Mouse (Mus musculus): ENCODE data around the gene Naa60. TPM values are rescaled to one million over a fixed set of nuclear protein-coding genes. Genes with fewer than 3 reads are reported as not detected.

Naa60 gene
- total and polyA plus RNA-seq, 2 experiments from 2014 or later, result 95.8 to 102 TPM

DNA sequence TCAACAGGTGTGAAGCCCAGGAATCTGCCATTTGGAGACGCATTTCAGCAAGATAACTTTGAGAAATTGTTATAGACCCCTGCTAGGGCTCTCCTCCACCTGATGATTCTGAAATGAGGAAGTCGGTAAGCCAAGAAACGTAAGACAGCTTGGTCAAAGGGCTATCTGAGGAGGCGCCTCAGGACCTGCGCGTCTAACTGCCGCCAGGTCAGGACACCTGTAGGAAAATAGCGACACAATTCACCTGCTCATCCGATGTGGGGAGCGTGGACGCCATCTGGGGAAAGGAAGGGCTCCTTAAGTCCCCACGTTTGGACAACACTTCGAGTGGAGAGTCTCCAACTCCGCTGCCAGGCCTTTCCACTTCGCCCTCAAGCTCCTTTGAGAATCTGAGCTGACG lies 360 bp upstream of the Naa60 start:
- ATAC-seq (ENCODE audit: low FRiP score), result no peak; the same call in 1 of the 2 replicates
- WGBS, result under 1% methylated on average over 16 of the region's 16 CpGs
- no peak for TF ChIP-seq CTCF (IDR thresholded peaks at IDR 0.05)

DNA sequence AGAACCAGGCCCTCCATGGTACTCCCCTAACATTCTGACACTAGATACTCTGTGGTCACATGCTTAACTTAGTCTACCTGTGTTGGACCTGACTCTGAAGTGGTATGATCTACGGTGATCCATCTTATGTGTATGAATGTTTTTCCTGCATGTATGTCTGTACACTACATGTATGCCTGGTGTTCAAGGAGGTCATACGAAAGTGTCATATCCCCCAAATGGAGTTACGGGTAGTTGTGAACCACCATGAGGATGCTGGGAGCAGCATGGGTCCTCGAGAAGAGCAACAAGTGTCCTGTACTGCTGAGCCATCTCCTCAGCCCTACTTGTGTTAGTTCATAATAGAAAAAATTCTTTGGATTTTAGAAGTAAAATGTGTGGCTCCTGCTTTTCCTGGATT lies 4.2 kb downstream of the Naa60 start:
- Histone ChIP-seq H3K36me3 (ENCODE audit: insufficient read depth, low read length) (peaks cover 2% of the 10 kb centered on the region; the same call in 1 of the 2 replicates), H3K27ac (ENCODE audit: low read depth, low read length) (no peak overlapping the region), H3K9ac (replicated peaks; ENCODE audit: low read length, poor library complexity, severe bottlenecking) (no peak overlapping the region), H3K4me3 (ENCODE audit: low read depth, low read length) (no peak overlapping the region), H3K4me1 (ENCODE audit: insufficient read depth, low read length) (peaks cover 4% of the 10 kb centered on the region; the same call in 1 of the 2 replicates), H3K9me3 (ENCODE audit: low read length) (no peaks in the 10 kb centered on the region), H3K27me3 (ENCODE audit: insufficient read depth, low read length) (no peaks in the 10 kb centered on the region), H3K4me2 (ENCODE audit: low read depth, low read length, poor library complexity, severe bottlenecking) (no peak overlapping the region)
- no peak for DNase-seq (ENCODE audit: low spot score)
- ATAC-seq (ENCODE audit: low FRiP score), result no peak
- no peak for TF ChIP-seq CTCF (IDR thresholded peaks at IDR 0.05)
- 98% methylated on average over 4 of the region's 4 CpGs for WGBS

More for the DNA sequence above, 360 bp upstream of the Naa60 start:
- peak overlapping the region; percentile 58 for H3K4me3 ChIP-seq (ENCODE audit: low read depth, low read length)
- H3K4me2 ChIP-seq (ENCODE audit: low read depth, low read length, poor library complexity, severe bottlenecking), result peak overlapping the region; percentile 90
- H3K36me3 ChIP-seq (ENCODE audit: insufficient read depth, low read length), result peaks cover 8% of the 10 kb centered on the region; the same call in 1 of the 2 replicates
- H3K27ac ChIP-seq (ENCODE audit: low read depth, low read length), result 0 out of 2 replicates have a peak overlapping the region, but pooled peaks have one; percentile 38
- DNase-seq (ENCODE audit: low spot score), result no peak
- peaks cover 4% of the 10 kb centered on the region; the same call in 1 of the 2 replicates for H3K4me1 ChIP-seq (ENCODE audit: insufficient read depth, low read length)
- H3K27me3 ChIP-seq (ENCODE audit: insufficient read depth, low read length), result no peaks in the 10 kb centered on the region
- no peaks in the 10 kb centered on the region for H3K9me3 ChIP-seq (ENCODE audit: low read length)
- H3K9ac ChIP-seq (replicated peaks; ENCODE audit: low read length, poor library complexity, severe bottlenecking), result peak overlapping the region; percentile 66

DNA sequence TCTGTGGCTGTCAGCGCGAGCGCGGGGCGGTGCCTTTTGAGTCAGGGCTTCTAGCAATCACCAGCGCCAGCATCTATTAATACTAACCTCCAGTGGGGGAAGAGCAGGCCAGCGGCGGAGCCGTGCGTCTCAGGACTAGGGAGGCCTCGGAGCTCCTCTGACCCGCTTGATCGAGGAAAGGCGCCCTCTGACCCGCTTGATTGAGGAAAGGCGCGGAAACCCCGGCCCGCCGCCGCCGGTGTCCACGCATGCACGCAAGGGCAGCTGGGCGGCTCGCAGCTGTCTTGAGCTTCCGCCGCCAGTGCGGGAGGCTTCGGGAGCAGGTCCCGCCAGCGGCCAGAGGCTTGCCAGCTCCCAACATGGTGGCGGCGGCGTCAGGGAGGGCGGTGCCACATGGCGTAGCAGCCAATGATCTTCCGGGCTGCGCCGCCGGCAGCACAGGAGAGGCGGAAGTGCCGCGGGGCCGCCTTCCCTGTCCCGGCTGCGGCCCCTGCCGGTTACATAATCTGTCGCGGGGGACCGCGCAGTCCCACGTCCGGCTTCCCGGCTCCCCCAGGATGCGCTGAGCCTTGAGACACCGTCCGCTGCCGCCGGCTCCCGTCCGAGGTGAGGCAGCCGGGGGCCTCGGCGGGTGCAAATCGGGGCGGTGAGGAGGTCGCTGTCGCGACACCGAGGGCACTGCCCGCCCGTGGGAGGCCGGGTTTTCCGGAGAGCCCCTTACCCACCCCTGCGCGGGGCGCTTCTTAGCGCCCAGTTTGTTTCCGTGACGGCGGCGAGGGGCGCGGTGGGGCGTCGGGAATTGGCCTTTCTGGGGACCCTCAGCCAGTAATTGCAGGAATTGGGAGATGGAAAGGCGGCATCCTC lies 12.3 kb downstream of the Naa60 start, which contains the start of the genes Zfp597 and Gm20695:
Zfp597 (minus strand) TSS at position 361 of the 864 bp plus-strand sequence.
Gm20695 (plus strand) TSS at position 448 of the 864 bp plus-strand sequence.
- ATAC-seq (ENCODE audit: low FRiP score) (peak; percentile 98), DNase-seq (ENCODE audit: low spot score) (peak; percentile 96)
- Histone ChIP-seq H3K36me3 (ENCODE audit: insufficient read depth, low read length) (peaks cover 4% of the 10 kb centered on the region; the same call in 1 of the 2 replicates), H3K4me2 (ENCODE audit: low read depth, low read length, poor library complexity, severe bottlenecking) (peak within 1 kb of the TSS; percentile 73), H3K27me3 (ENCODE audit: insufficient read depth, low read length) (no peaks in the 10 kb centered on the region), H3K4me3 (ENCODE audit: low read depth, low read length) (peak within 1 kb of the TSS; percentile 99), H3K4me1 (ENCODE audit: insufficient read depth, low read length) (peaks cover 8% of the 10 kb centered on the region; the same call in 1 of the 2 replicates), H3K9ac (replicated peaks; ENCODE audit: low read length, poor library complexity, severe bottlenecking) (peak within 1 kb of the TSS; percentile 93), H3K27ac (ENCODE audit: low read depth, low read length) (peak within 1 kb of the TSS; percentile 92), H3K9me3 (ENCODE audit: low read length) (no peaks in the 10 kb centered on the region)
- TF ChIP-seq CTCF (IDR thresholded peaks at IDR 0.05), result peak; percentile 50
- WGBS, result under 1% methylated on average over 78 of the region's 88 CpGs

DNA sequence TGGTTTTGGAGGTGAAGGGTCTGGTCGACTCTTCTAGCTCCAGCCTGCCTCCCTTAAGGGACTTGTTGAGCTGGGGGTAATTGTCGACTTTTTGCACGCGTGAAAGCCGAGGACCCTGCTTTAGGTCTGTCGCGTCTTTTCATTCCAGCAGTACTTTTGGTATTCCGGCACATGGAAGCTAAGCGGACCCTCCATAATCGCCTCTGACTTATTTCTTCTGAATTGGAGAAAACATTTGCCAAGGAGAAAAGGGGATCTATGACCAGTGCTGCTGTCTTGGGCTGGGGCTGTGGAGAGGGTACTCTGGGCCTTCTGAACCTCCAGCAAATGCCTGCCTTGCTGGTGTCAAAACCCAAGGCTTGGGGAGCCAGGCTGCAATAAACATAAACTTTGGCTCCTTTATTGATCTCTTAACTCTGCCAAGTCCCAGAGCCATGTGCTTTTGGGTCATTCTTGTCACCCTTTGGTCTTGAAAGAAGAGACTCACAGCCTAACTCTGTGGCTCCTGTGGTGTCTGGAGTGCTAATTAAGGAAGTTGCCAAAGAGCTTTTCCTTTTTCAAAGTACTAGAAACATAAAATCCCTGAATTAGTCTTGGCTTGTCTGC lies 13.0 kb downstream of the Naa60 start:
- Histone ChIP-seq H3K4me3 (ENCODE audit: low read depth, low read length) (peak overlapping the region; percentile 99), H3K27ac (ENCODE audit: low read depth, low read length) (peak overlapping the region; percentile 92), H3K36me3 (ENCODE audit: insufficient read depth, low read length) (peaks cover 2% of the 10 kb centered on the region; the same call in 1 of the 2 replicates), H3K9ac (replicated peaks; ENCODE audit: low read length, poor library complexity, severe bottlenecking) (peak overlapping the region; percentile 93), H3K4me1 (ENCODE audit: insufficient read depth, low read length) (peaks cover 8% of the 10 kb centered on the region; the same call in 1 of the 2 replicates), H3K9me3 (ENCODE audit: low read length) (no peaks in the 10 kb centered on the region), H3K4me2 (ENCODE audit: low read depth, low read length, poor library complexity, severe bottlenecking) (peak overlapping the region; percentile 73), H3K27me3 (ENCODE audit: insufficient read depth, low read length) (no peaks in the 10 kb centered on the region)
- no peak for TF ChIP-seq CTCF (IDR thresholded peaks at IDR 0.05)
- ATAC-seq (ENCODE audit: low FRiP score), result peak; percentile 8
- peak; percentile 19 for DNase-seq (ENCODE audit: low spot score)
- 3% methylated on average over 10 of the region's 10 CpGs for WGBS

DNA sequence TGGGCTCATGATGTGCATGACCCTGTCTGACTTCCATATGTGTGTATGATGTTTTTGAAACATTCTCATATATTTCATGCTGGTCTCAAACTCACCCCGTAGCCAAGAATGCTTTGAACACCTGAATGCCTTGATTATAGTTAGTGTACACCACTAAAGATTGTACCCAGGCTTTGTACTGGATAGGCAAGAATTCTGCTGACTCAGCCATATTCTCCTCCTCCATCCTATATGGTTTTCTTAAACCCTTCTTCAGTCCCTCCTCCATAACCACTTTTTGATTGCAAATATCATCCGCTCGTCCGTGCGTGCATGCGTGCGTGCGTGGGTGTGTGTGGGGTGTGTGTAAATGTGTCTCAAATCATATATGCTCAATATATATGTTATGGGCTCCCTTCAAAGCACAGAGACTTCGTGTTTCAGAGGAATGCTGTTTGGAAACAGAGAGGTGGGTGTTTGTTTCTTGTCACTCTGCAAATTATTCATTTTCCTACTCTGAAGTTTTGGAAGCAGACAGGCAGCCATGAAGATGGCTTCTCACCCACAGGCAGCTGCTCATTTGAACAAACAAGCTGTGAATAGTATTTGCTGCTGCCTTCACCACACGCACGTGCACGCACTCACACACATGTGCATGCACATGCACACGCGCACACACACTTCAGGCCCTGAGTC lies 19.6 kb downstream of the Naa60 start:
- Histone ChIP-seq H3K27me3 (ENCODE audit: insufficient read depth, low read length) (no peaks in the 10 kb centered on the region), H3K36me3 (ENCODE audit: insufficient read depth, low read length) (peaks cover 15% of the 10 kb centered on the region), H3K4me2 (ENCODE audit: low read depth, low read length, poor library complexity, severe bottlenecking) (no peak overlapping the region), H3K9ac (replicated peaks; ENCODE audit: low read length, poor library complexity, severe bottlenecking) (no peak overlapping the region), H3K27ac (ENCODE audit: low read depth, low read length) (no peak overlapping the region), H3K4me1 (ENCODE audit: insufficient read depth, low read length) (no peaks in the 10 kb centered on the region), H3K4me3 (ENCODE audit: low read depth, low read length) (no peak overlapping the region), H3K9me3 (ENCODE audit: low read length) (no peaks in the 10 kb centered on the region)
- ATAC-seq (ENCODE audit: low FRiP score), result no peak
- TF ChIP-seq CTCF (IDR thresholded peaks at IDR 0.05), result no peak
- WGBS, result 97% methylated on average over 14 of the region's 14 CpGs
- no peak for DNase-seq (ENCODE audit: low spot score)
